Mouse (Mus musculus): ENCODE measurements around the gene Enho. TPM values are rescaled to one million over a fixed set of nuclear protein-coding genes. Genes with fewer than 3 reads are reported as not detected.
"Not testable (repeated sequence)": the region's sequence is repeated elsewhere in the genome, so short reads cannot be mapped to it uniquely, and the experiment has no call there.

Gene Enho
- total RNA-seq (2021): 1 to 10 TPM; 8.9 to 9.1 TPM
- long read RNA-seq, experiment 1, transcript Enho-201 (2 exons, 1,269 nt): major isoform, 17 of 18 reads
- long read RNA-seq, experiment 1, partial matches to known transcripts: 0 of 18 reads
- long read RNA-seq, experiment 1, other reads (novel, unspliced or antisense): 1 of 18 reads
- long read RNA-seq, experiment 2, transcript Enho-201 (2 exons, 1,269 nt): major isoform, 18 of 19 reads
- long read RNA-seq, experiment 2, partial matches to known transcripts: 0 of 19 reads
- long read RNA-seq, experiment 2, other reads (novel, unspliced or antisense): 1 of 19 reads

DNA sequence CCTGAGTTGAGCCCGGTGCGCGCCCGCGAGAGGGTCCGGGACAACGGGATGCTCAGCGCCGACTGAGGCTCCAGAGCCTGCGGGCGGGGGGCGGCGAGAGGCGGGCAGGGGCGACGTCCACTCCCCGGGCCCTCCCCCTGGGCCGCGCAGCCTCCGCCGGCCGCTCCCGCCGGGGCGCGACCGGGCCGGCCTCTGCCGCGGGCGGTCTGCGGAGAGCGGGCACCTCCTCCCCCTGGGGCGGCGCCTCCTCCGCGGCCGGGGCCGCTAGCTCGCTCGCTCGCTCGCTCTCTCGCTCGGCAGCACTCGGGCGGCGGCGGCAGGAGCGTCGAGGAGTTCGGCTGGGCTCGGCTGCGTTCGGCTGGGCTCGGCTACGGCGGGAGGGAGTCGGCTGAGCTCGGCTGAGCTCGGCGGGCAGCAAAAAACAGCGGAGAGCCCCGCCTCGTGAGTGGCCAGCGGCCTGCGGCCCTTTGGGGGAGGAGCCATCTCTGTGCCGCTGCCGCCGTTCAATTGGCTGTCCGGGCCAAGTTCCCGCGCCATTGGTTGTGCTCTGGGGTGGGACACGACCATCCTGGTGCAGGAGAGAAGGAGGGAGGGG is at the start of gene Enho:
Enho (minus strand) TSS at position 412 of the 595 bp plus-strand sequence.
- peak; percentile 87 to 96 for DNase-seq (ENCODE audit: low spot score in 2 of 2)

DNA sequence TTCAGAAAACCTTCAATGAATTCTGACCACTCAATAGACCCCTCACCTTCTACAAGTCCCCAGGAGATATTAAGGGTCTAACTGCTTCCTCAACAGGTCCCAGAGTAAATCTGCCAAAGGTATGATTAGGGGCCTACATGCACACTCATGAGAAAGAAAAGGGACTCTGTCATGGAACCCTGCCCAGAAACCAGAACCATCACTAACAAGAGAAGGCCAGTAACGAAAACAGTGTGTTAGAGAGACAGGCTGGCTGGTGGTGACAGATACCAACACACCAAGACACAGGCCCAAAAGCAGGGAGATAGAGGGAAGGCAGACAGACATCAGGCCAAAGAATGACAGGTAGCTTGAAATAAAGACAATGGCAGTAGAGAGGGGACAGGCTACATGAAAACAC is 48.4 kb upstream of the Enho start:
- not testable (repeated sequence) for DNase-seq (ENCODE audit: low spot score in 2 of 2)

GRCm38 (mm10) chr4:41685882-41686492 is 45.9 kb upstream of the Enho start:
- not testable (repeated sequence) for DNase-seq (ENCODE audit: low spot score in 2 of 2)

DNA sequence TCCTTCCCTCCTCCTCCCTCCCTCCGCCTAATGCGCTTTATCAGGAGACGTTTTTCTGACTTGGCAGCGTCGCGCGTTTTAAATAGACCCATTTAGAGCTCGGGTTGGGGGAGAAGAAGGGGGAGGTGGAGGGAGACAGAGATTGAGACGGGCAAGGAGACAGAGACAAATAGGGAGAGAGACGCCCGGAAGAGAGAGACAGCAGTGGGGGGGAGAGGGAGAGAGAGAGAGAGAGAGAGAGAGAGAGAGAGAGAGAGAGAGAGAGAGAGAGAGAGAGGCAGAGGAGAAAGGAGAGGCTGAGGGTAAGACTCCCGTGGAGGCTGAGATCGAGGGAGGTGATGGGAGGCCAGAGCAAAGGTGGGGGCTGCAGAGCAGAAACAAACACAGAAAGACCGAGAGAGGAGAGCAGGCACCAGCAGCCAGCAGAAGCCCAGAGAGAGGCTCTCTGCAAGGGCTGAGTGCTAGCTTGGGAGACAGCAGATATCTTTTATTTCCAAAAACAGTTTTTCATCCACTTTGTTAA is 44.9 kb upstream of the Enho start:
- DNase-seq (ENCODE audit: low spot score in 2 of 2): not testable (repeated sequence)

DNA sequence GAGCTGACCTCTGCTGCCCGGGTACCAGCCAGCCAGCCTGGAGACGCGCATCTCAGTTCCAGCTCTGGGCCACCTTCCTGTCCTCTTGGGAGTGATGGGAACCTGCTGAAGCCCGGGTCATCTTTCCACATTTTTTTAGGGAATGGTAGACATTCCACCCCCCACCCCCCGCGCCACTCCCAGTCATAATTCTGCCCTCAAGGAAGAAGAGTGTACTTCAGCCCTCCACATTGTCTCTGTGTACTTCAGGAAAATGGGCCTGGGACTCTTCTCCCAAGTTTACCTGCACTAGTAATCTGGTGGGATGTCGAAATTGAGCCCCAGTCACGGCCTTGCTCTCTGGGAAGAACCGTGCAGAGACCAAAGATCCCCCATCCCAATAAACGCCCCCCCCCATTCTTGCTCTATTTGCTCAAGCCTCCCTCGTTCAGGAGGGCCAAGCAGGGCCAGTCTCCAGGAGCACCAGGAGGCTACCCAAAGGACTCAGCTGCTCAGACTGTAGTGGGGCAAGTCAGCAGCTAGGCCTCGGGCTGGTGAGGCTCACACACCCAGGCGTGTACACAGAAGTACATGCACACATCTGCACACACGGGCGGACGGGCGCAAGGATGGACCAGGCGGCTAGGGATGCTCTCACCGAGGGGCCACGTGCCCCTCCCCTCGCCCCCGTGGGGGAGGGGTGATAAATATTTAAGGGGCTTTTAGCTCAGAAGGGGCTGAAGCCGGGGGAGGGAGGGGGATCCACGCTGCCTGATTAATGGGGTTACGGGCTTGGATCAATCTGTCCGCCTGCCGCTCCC is 44.2 kb upstream of the Enho start:
- DNase-seq (ENCODE audit: low spot score in 2 of 2): not testable (repeated sequence)

GRCm38 (mm10) chr4:41683303-41683702 is 43.2 kb upstream of the Enho start:
- not testable (repeated sequence) for DNase-seq (ENCODE audit: low spot score in 2 of 2)

DNA sequence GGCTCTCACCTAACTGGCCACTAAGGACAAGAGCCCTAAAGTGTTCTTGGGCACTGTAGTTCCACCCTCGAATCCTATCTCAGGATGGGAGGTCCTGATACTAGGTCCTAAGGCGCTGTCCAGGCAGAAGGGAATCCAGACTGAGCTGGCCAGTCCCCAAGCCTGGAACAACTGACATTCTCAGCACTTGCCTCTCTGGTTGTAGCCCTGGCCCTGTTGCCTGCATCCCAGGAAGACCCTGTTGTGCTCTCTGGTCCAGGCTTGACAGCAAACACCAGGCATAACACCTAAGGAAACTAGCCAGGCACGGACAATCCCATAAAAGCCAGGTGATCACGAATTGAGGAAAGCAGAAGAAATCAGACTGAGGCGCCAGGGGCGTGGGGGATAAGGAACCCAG is 42.7 kb upstream of the Enho start:
- no peak for DNase-seq (ENCODE audit: low spot score in 2 of 2)

GRCm38 (mm10) chr4:41681947-41682346 is 41.8 kb upstream of the Enho start:
- DNase-seq (ENCODE audit: low spot score in 2 of 2): no peak

DNA sequence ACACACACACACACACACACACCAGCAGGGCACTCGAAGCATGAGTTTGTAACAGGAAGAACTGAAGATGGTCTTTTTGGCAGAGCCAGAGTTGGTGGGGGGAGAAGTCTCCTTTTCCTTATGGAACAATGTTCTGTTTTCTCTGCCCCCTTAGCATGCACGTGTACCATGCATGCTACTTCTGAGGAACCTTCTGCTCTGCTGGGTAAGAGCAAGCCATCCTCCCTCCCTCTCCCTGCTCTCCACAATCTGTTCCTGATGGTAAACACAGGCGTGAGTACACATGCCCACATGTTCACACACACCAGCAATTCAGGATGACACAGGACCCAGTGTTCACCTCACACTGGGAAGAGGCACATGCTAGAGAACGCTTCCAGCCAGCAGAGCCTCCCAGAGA is 41.1 kb upstream of the Enho start:
- no peak for DNase-seq (ENCODE audit: low spot score in 2 of 2)

- no peak for DNase-seq (ENCODE audit: low spot score in 2 of 2)
Measured at GRCm38 (mm10) chr4:41679291-41679690, 39.2 kb upstream of the Enho start.

- no peak for DNase-seq (ENCODE audit: low spot score in 2 of 2)
Measured at GRCm38 (mm10) chr4:41678863-41679262, 38.7 kb upstream of the Enho start.

- peak in 1 of 2 experiments; percentile 54 for DNase-seq (ENCODE audit: low spot score in 2 of 2)
Measured at GRCm38 (mm10) chr4:41677006-41677629, 37.0 kb upstream of the Enho start.

DNA sequence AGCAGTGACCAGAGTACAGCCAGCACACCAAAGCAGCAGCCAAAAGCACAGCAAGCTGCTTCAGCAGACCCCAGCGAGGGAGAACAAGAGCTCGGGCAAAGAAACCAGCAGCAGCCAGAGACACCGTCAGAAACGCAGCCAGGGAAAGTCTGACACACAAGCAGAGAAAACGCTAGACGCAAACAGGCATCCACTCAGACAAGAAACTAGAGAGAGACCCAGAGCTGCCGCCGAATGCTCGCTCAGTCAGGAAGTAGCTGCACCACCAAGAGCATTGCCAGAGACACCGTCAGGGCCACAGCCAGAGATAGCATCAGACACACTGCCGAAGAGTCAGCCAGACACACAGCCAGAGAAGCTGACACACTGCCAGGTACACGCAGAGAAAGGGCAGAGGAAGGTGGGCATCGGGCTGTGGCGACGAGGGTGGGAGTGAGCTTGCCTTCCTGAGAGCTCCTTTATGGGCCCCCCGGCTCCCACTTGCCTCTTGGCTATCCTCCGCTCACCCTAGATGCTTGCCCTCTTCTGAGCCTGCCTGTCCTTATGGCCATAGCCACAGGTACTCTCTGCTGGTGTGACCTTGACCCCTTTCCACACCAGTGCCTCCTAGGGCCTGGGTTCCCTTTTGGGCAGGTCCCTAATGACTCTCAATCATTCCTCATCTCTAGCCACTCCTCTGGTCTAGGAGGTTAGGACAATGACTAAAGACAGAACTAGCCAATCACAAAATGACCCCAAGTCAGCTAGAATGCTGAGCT is 36.3 kb upstream of the Enho start:
- no peak for DNase-seq (ENCODE audit: low spot score in 2 of 2)

GRCm38 (mm10) chr4:41673186-41673585 is 33.1 kb upstream of the Enho start:
- no peak for DNase-seq (ENCODE audit: low spot score in 2 of 2)

- DNase-seq (ENCODE audit: low spot score in 2 of 2): no peak
Measured at GRCm38 (mm10) chr4:41672522-41672963, 32.4 kb upstream of the Enho start.

GRCm38 (mm10) chr4:41671963-41672480 is 31.9 kb upstream of the Enho start:
- no peak for DNase-seq (ENCODE audit: low spot score in 2 of 2)

DNA sequence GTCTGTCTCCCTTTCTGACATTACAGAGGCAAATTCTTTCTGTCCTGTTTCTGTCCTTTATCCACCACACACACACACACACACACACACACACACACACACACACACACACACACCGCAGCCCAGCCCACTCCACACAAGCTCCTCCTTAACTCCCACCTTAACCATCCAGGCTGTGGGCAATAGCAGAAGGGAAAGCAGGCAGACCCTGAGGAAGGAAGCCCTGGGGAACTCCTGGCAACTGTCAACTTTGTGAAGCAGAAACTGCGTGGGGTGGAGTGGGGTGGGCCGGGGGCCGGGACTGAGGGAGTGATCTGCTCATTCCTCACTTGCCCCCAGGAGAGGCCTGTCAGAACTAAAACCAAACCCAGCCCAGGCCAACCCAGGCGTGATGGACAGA is 31.4 kb upstream of the Enho start:
- DNase-seq (ENCODE audit: low spot score in 2 of 2): no peak

- DNase-seq (ENCODE audit: low spot score in 2 of 2): no peak
Measured at GRCm38 (mm10) chr4:41670836-41671235, 30.7 kb upstream of the Enho start.

DNA sequence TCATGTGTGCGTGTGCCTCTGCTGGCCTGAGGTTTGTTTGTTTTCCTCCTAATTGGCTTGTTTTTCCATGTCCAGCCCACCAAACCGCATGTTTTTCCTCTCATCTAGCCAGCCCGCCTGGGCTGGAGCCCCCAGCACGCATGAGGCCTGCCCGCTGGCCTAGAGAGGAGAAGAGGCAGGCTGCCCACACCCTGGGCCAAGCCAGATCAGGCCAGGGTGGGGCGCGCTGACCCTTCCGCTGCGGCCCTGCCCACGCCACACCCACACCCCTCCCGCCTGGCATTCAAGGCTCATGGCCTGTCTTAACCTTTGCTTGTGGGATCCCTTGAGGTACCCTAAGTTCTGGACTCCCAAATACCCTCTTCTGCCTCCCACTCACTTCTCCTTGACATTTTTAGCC is 26.5 kb upstream of the Enho start:
- no peak for DNase-seq (ENCODE audit: low spot score in 2 of 2)
